Mouse (Mus musculus) stomach, postnatal 0 days (tissue): ENCODE measurements around the gene Dap. TPM values are rescaled to one million over a fixed set of nuclear protein-coding genes. Genes with fewer than 3 reads are reported as not detected.
A peak's percentile ranks its signal among the peaks of the same experiment; 100 is the strongest.

Experiments used
- ATAC-seq: fragments of 200-750 bp; cut with Nextera tagmentation; 2 replicates; pipeline ENCODE4 v1.8.0; 2017; ENCODE audit not compliant: low FRiP score, low TSS enrichment
- DNase-seq: peaks from one replicate; pipeline ENCODE4 v3.0.0-alpha.2; 2016; ENCODE audit warnings: low spot score
- H3K27ac ChIP-seq: fragments of 300-500 bp; sonication (generic); replicated peaks from 2 replicates; pipeline ENCODE4 v1.5.1; 2014; ENCODE audit warnings: mild to moderate bottlenecking, control low read depth
- H3K27me3 ChIP-seq: fragments of 300-500 bp; sonication (generic); 2 replicates; pipeline ENCODE4 v1.6.1; 2014; ENCODE audit warnings: low read length; ENCODE audit not compliant: control insufficient read depth, insufficient read depth
- H3K36me3 ChIP-seq: fragments of 300-500 bp; sonication (generic); 2 replicates; pipeline ENCODE4 v1.6.1; 2014; ENCODE audit warnings: low read length, mixed read lengths; ENCODE audit not compliant: control insufficient read depth, insufficient read depth
- H3K4me1 ChIP-seq: fragments of 300-500 bp; sonication (generic); replicated peaks from 2 replicates; pipeline ENCODE4 v1.6.1; 2014; ENCODE audit warnings: antibody characterized with exemption; ENCODE audit not compliant: control insufficient read depth, insufficient read depth
- H3K4me2 ChIP-seq: fragments of 300-500 bp; sonication (generic); replicated peaks from 2 replicates; pipeline ENCODE4 v1.6.1; 2014; ENCODE audit warnings: low read depth, mild to moderate bottlenecking, control low read depth, moderate library complexity
- H3K4me3 ChIP-seq: fragments of 300-500 bp; sonication (generic); 2 replicates; pipeline ENCODE4 v1.5.1; 2014; ENCODE audit warnings: low read depth, low read length, control low read depth
- H3K9ac ChIP-seq: fragments of 300-500 bp; sonication (generic); 2 replicates; pipeline ENCODE4 v1.6.1; 2014; ENCODE audit warnings: mild to moderate bottlenecking, low read length, control low read depth, mixed read lengths
- H3K9me3 ChIP-seq: fragments of 300-500 bp; sonication (generic); 2 replicates; pipeline ENCODE4 v1.6.1; 2016; ENCODE audit warnings: low read length; ENCODE audit not compliant: control insufficient read depth
- CTCF ChIP-seq: IDR thresholded peaks from 2 replicates; pipeline ENCODE4 v1.5.1; 2016; ENCODE audit warnings: antibody characterized with exemption, low read depth, mild to moderate bottlenecking, moderate library complexity
- EP300 ChIP-seq: optimal IDR thresholded peaks from 2 replicates; pipeline ENCODE3; 2016; ENCODE audit warnings: antibody characterized with exemption
- WGBS: fragments of 180-500 bp; shearing (Covaris S2); extraction: QIAGEN DNeasy Blood & Tissue Kit; methylation state at CpG from one replicate; pipeline ENCODE4 v1.1.7; 2014; 5-methylcytosine and 5-hydroxymethylcytosine counted together
- polyA plus RNA-seq: library from polyadenylated mRNA; unstranded; fragments of >200 nt; fragmentation: Nextera tagmentation; extraction: Ambion mirVana; gene quantifications from 2 replicates; pipeline ENCODE4 v1.2.1, GENCODE M21; 2015

Dap gene
- polyA plus RNA-seq, 1 experiment from 2014 or later: 120 TPM

DNA sequence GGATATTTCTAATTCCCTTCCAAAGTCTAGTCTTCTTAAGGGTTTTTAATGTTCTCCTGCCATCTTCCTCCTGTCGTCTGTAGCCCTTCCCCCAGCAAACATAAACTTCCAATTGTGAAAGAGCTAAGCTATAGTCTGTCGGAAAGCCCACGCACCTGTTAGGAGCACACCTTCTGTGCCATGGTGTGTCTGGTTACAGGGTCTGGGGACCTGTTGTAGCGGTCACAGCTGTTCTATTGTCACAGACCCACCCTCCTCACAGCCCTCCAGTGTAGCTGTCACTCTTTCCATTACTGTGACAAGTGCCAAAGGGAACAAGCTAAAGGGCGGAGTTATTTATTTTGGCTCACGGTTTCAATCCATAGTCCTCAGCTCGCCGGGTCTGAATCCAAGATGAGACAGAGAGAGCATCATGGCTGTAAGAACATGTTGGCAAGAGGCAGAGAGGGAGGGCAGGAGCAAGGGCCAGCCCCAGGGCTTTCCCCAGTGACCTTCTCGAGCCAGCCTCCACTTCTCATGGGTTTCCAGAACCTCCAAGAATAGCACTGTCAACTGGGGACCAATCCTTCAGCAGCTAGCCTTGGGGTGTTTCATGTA lies 30.9 kb downstream of the Dap start:
- no peaks in the 10 kb centered on the region for H3K27me3 ChIP-seq
- H3K4me1 ChIP-seq: no peaks in the 10 kb centered on the region
- ATAC-seq (no peak), DNase-seq (no peak)
- H3K36me3 ChIP-seq: no peaks in the 10 kb centered on the region
- H3K4me3 ChIP-seq: no peak overlapping the region
- no peak for TF ChIP-seq EP300
- no peak for TF ChIP-seq CTCF
- H3K9ac ChIP-seq: no peak overlapping the region
- no peaks in the 10 kb centered on the region for H3K9me3 ChIP-seq
- H3K27ac ChIP-seq: no peak overlapping the region
- 76% methylated on average over 9 of the region's 9 CpGs for WGBS
- no peak overlapping the region for H3K4me2 ChIP-seq

- no peaks in the 10 kb centered on the region for H3K4me1 ChIP-seq
- ATAC-seq (no peak), DNase-seq (no peak)
- no peaks in the 10 kb centered on the region for H3K36me3 ChIP-seq
- no peak overlapping the region for H3K4me2 ChIP-seq
- TF ChIP-seq CTCF: no peak
- no peak for TF ChIP-seq EP300
- no peaks in the 10 kb centered on the region for H3K9me3 ChIP-seq
- no peak overlapping the region for H3K4me3 ChIP-seq
- 78% methylated on average over 6 of the region's 6 CpGs for WGBS
- H3K9ac ChIP-seq: no peak overlapping the region
- no peak overlapping the region for H3K27ac ChIP-seq
- H3K27me3 ChIP-seq: no peaks in the 10 kb centered on the region
Measured at GRCm38 (mm10) chr15:31255762-31256161, 31.6 kb downstream of the Dap start.

DNA sequence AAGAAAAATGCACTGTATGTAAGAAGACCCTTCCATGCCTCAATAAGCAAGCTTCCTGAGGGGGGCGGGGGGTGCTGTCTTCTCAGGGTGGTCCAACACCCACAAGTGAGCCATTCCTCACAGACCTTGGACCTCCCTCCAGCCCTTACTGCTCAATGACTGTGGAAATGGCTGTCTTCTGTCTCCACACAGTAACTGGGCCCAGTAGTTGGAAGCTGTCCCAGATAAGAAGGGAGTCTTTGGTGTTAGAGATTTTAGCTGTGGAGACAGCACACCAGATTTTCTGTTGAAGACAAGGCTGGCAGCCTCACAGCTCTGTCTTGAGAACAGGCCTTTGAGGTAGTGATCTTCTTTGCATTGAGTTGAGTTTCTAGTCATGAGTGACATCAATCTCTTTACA lies 33.2 kb downstream of the Dap start:
- ATAC-seq (no peak), DNase-seq (no peak)
- Histone ChIP-seq H3K9me3 (no peaks in the 10 kb centered on the region), H3K36me3 (no peaks in the 10 kb centered on the region), H3K9ac (no peak overlapping the region), H3K27ac (no peak overlapping the region), H3K4me1 (no peaks in the 10 kb centered on the region), H3K27me3 (no peaks in the 10 kb centered on the region), H3K4me2 (no peak overlapping the region), H3K4me3 (no peak overlapping the region)
- TF ChIP-seq EP300: no peak
- no peak for TF ChIP-seq CTCF
- WGBS: 83% methylated on average over 1 of the region's 1 CpGs

- DNase-seq (peak; percentile 34), ATAC-seq (peak; percentile 62)
Measured at GRCm38 (mm10) chr15:31258029-31258692, 34.0 kb downstream of the Dap start.

DNA sequence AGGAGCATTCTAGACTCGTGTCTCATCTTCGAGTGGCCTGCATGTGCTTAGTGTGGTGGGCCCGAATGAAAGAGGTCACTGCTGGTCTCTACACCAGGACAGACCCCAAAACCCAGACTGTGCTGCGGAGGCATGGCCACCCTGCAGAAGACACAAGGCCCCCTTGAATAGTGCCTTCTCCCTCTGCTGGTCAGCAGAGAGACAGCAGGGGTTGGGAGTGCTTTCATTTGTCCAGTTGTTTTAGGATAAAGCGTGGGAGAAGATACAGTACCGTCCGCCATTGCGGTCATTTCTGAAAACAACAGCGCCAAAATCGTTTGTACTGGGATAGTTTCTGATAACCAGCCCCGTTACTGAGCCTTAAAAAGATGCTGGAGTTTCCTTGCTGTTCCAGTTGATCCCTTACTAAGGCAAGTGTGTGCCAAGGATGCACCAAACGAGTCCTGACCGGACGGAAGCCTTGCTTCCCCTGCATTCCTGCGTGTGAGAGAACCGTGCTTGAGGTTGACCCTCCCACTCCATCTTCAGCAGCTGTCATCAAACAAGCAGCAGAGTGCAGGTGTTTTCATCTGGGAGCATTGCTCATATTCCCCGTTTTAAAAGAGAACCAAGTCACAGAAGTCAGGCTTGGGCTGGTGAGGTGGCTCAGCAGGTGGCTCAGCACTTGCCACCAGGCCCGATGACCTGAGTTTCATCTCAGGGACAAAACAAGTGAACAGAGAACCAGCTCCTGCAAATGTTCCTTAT lies 34.8 kb downstream of the Dap start:
- no peaks in the 10 kb centered on the region for H3K27me3 ChIP-seq
- no peak overlapping the region for H3K4me3 ChIP-seq
- H3K4me2 ChIP-seq: no peak overlapping the region
- H3K9me3 ChIP-seq: no peaks in the 10 kb centered on the region
- ATAC-seq: no peak
- no peaks in the 10 kb centered on the region for H3K4me1 ChIP-seq
- 68% methylated on average over 18 of the region's 18 CpGs for WGBS
- H3K36me3 ChIP-seq: no peaks in the 10 kb centered on the region
- TF ChIP-seq CTCF (peak; percentile 73), EP300 (no peak)
- DNase-seq: no peak
- H3K9ac ChIP-seq: no peak overlapping the region
- no peak overlapping the region for H3K27ac ChIP-seq

More at GRCm38 (mm10) chr15:31258029-31258692, 34.0 kb downstream of the Dap start:
- no peaks in the 10 kb centered on the region for H3K27me3 ChIP-seq
- no peaks in the 10 kb centered on the region for H3K9me3 ChIP-seq
- H3K36me3 ChIP-seq: no peaks in the 10 kb centered on the region
- H3K4me3 ChIP-seq: no peak overlapping the region
- no peaks in the 10 kb centered on the region for H3K4me1 ChIP-seq
- TF ChIP-seq CTCF (no peak), EP300 (no peak)
- no peak overlapping the region for H3K27ac ChIP-seq
- 45% methylated on average over 21 of the region's 21 CpGs for WGBS
- no peak overlapping the region for H3K9ac ChIP-seq
- H3K4me2 ChIP-seq: no peak overlapping the region

DNA sequence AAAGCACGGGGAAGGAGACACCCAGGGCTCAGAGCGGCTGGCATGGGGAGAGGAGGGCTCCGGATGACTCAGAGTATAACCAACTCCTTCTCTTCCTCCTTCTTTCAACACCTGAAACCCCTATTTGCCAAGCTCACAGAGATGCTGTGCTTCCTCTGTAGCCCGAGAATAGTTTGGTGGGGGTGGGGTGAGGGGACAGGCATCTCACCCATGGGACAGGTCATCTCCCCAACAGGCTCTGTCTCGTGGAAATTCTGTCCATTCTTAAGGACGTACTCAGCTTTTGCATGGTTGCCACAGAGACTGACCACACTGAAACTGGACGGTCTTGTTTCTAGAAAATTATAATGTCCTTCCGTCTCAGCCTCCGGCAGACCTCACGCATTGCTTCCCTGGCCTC lies 37.0 kb downstream of the Dap start:
- Histone ChIP-seq H3K36me3 (no peaks in the 10 kb centered on the region), H3K27me3 (no peaks in the 10 kb centered on the region), H3K9me3 (no peaks in the 10 kb centered on the region), H3K4me3 (no peak overlapping the region), H3K27ac (no peak overlapping the region), H3K4me1 (no peaks in the 10 kb centered on the region), H3K9ac (no peak overlapping the region), H3K4me2 (no peak overlapping the region)
- DNase-seq (no peak), ATAC-seq (no peak)
- WGBS: 70% methylated on average over 10 of the region's 10 CpGs
- no peak for TF ChIP-seq EP300
- TF ChIP-seq CTCF: no peak
